Mouse (Mus musculus) adrenal gland, postnatal 4 days (tissue): ENCODE data around the gene Mynn. TPM values are rescaled to one million over a fixed set of nuclear protein-coding genes. Genes with fewer than 3 reads are reported as not detected.

ENCODE experiments used
- DNase-seq, 2 experiments: peaks; one replicate each; pipeline ENCODE4 v3.0.0; 2021 to 2022; ENCODE audit warnings: low spot score in 2 of 2, mixed read lengths in 2 of 2
- total RNA-seq, 2 experiments: library from RNA; stranded (reverse); gene quantifications; 2 replicates each; pipeline ENCODE4 v1.2.3; 2021

Mynn gene
- total RNA-seq, 2 experiments from 2014 or later: 30.0 to 42.3 TPM

DNA sequence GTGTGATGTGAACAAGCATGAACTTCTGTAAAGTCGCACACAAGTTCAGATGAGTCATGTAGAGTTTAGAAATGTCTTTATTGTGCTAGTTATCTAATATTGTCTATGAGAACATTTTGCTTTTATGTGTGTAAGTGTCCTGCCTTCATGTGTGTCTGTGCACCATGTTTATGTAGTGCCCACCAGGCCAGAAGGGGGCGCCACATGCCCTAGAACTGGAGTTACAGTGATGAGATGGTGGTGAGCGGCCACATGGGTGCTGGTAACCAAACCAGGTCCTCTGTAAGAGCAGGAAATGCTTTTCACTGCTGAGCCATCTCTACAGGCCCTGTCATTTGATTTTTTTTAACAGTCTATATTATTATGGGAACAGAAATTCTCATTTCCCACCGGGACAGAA lies 33.8 kb downstream of the Mynn start:
- no peak for DNase-seq

DNA sequence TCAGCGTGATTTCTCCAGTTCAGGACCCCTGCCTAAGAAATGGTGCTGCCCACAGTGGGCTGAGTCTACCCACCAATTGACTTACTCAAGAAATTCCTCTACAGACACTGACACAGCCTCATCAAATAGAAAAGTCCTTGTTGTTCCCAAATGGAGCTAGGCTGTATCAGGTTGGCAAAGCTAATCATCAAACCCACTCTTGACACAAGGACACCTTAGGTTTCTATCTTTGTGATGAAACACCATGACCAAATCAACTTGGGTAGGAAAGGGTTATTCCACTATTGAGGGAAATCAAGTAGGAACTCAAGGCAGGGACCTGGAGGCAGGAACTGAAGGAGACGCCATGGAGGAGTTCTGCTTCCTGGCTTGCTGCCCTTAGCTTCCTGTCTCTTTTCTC lies 42.3 kb downstream of the Mynn start, which contains the start of gene Lrriq4:
Gene Lrriq4, plus strand, starts transcription at position 301 of the 400 bp plus-strand sequence.
- no peak for DNase-seq

- no peak for DNase-seq
Measured at GRCm38 (mm10) chr3:30646761-30647160, 44.9 kb downstream of the Mynn start.

GRCm38 (mm10) chr3:30647440-30648090 lies 45.7 kb downstream of the Mynn start, which contains the start of gene Lrrc34:
TSS of gene Lrrc34 (minus strand) at chr3:30647869.
- DNase-seq: peak in 1 of 2 experiments; percentile 28

DNA sequence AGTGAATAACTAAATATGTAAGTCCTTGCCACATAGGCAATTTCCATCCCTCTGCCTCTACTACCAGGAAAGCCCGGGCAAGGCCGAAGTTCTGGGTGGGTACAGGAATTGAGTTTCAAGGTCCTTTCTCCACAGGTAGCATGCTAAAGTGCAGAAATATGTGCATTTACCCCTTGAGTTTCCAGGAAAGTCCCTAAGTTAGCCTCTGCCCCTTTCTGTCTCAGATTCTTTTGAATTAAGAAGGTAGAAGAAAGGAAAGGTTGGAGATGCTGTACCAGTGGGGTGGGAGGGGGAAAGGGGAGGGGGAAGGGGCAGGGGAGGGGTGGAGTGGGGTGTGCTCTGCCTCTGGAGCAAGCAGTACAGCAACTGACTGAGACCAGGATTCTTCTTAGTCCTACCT lies 46.6 kb downstream of the Mynn start:
- DNase-seq: no peak

DNA sequence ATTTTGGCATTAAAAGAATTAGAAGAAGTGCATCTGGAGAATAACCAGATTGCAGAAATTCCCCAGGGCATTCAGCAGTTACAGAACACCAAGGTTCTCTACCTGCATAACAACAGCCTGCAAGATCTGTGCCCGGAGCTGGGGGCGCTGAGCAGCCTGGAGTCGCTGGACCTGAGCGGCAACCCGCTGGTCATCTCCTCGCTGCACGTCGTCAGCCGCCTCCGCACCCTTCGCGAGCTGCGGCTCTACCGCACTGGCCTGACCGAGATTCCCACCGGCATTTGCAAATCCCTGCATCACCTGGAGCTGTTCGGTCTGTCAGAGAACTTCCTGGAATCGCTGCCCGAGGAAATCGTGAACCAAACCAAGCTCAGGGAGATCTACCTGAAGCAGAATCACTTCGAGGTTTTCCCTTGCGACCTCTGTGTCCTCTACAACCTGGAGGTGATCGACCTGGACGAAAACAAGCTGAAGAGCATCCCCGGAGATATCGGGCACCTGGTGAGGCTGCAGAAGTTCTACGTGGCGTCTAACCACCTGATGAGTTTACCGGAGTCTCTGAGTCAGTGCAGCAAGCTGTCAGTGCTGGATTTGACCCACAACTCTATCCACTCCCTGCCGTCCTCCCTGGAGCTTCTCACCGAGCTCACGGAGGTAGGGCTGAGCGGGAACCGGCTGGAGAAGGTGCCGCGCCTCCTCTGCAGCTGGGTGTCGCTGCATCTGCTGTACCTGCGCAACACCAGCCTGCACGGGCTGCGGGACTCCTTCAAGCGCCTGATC lies 48.4 kb downstream of the Mynn start:
- DNase-seq: no peak

- DNase-seq: no peak
Measured at GRCm38 (mm10) chr3:30655937-30656336, 54.1 kb downstream of the Mynn start.

DNA sequence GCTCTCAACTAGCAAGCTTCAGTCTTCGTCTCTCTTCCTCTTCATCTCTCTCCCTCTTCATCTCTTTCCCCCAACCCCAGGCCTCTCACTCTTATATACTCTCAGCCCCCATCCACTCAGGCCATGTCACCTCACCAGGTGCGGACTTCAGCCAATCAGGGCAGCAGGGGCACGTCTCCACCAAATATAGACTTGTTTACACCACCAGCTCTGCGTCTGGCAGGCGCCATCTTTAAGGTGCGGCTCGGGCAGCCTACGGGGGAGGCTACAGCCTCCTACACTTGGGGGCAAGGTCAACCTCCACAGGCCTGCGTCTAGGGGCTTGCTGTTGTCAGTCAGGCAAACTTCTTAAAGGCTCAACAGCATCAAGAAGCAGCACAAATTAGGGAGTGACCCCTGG lies 56.6 kb downstream of the Mynn start:
- no peak for DNase-seq

Other genes with a start within 250 kb of the Mynn start
- 10 to 100 TPM; 14.7 to 41.9 TPM for gene Mecom, start 54.1 kb upstream of the Mynn start, total RNA-seq
- gene Actrt3, start 2.1 kb upstream of the Mynn start, total RNA-seq: not detected
- not detected for gene Lrriq4, start 42.4 kb downstream of the Mynn start, total RNA-seq
- under 1 TPM; 0.42 to 0.70 TPM for gene Lrrc34, start 45.8 kb downstream of the Mynn start, total RNA-seq
- gene Lrrc31, start 97.8 kb downstream of the Mynn start, total RNA-seq: under 1 TPM in 1 of 2 experiments, not detected in 1; 0.14 TPM
- gene Samd7, start 144.2 kb downstream of the Mynn start, total RNA-seq: under 1 TPM in 1 of 2 experiments, not detected in 1; 0.08 TPM
- gene Sec62, start 190.8 kb downstream of the Mynn start, total RNA-seq: 10 to 100 TPM; 69.8 to 74.4 TPM